Mouse (Mus musculus): ENCODE data around the gene 1700023F06Rik. TPM values are rescaled to one million over a fixed set of nuclear protein-coding genes. Genes with fewer than 3 reads are reported as not detected.

The 1700023F06Rik gene
- 1.6 and 1.9 TPM in 2 replicates for polyA plus RNA-seq (2015; fragmentation: Nextera tagmentation; extraction: Ambion mirVana)

DNA sequence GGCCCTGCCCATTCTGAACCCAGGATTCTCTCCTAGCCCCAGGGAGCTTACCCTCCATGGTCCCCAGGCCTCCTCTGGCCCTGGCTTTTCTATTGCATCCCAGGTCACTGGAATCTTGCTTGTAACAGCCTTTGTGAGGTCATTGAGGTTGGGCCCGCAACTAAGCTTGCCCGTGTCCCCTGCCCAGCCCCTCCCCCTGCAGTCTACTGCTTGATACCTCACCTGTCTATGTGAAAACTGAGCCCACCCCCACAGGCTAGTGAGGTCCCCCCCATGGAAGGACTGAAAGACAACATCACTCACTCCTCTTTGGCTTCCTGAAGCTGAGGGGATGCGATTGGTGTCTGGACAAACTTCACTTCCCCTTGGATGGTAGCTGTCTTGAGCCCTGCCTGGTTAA lies at the start of gene 1700023F06Rik:
Gene 1700023F06Rik (minus strand): TSS at position 101 of the 400 bp plus-strand sequence.
- H3K9ac ChIP-seq, result no peak within 1 kb of the TSS
- no peak within 1 kb of the TSS for H3K4me3 ChIP-seq
- no peak within 1 kb of the TSS for H3K27ac ChIP-seq
- H3K4me1 ChIP-seq, result no peaks in the 10 kb centered on the region
- H3K4me2 ChIP-seq, result no peak within 1 kb of the TSS
- no peaks in the 10 kb centered on the region for H3K36me3 ChIP-seq (replicated peaks)
- no peaks in the 10 kb centered on the region for H3K27me3 ChIP-seq (replicated peaks)
- 82% methylated on average over 3 of the region's 3 CpGs for WGBS
- H3K9me3 ChIP-seq, result no peaks in the 10 kb centered on the region
- no peak for ATAC-seq (replicated peaks)

DNA sequence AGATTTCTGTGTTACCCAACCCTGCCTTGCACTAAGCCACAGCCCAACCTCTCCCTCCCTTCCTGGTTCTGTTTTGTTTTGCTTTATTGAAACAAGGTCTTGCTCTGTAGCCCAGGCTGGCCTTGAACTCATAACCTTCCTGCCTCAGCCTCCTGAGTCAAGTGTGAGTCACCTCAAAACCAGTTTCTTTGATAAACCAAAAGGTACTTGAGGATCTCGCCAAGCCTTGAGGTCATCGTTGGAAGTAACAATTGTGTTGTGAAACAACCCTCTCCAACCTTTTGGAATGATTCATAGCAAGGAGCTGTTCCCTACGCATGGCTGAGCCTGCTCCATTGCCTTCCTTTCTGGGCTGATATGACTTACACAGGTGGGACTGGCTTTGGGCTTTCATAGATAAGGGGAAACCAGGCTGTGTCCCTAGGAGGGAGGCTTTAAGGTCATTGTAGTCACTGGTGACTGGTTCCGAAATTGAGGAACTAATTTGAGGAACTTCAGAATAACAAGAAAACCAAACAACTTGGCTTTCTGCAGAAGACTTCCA lies 49.7 kb upstream of the 1700023F06Rik start:
- no peak overlapping the region for H3K27ac ChIP-seq
- no peak overlapping the region for H3K9ac ChIP-seq
- no peaks in the 10 kb centered on the region for H3K9me3 ChIP-seq
- no peaks in the 10 kb centered on the region for H3K27me3 ChIP-seq (replicated peaks)
- no peaks in the 10 kb centered on the region for H3K36me3 ChIP-seq (replicated peaks)
- H3K4me1 ChIP-seq, result peaks cover 16% of the 10 kb centered on the region
- no peak for ATAC-seq (replicated peaks)
- no peak overlapping the region for H3K4me2 ChIP-seq
- 93% methylated on average over 4 of the region's 4 CpGs for WGBS
- no peak overlapping the region for H3K4me3 ChIP-seq

DNA sequence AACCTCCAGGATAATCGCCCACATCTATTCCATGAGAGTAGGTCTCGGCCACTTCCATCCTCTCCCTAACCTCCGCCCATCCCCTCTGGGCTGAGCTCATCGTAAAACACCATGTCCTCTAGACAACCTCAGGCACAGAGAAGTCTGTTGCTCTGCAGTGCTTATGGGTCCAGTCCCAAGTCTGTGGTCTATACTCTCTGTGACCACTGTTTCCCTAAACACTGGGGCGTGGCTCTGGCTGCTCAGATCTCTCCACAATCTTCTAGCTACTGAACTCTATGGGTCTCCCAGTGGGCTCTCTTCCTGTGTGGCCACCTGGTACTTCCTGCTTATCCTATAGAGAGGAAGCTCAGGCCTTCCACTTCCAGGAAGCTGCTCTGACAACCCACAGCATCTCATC lies 45.2 kb upstream of the 1700023F06Rik start:
- no peak overlapping the region for H3K27ac ChIP-seq
- no peak overlapping the region for H3K4me2 ChIP-seq
- no peaks in the 10 kb centered on the region for H3K27me3 ChIP-seq (replicated peaks)
- H3K4me3 ChIP-seq, result no peak overlapping the region
- H3K9me3 ChIP-seq, result no peaks in the 10 kb centered on the region
- no peak for ATAC-seq (replicated peaks)
- WGBS, result 85% methylated on average over 5 of the region's 5 CpGs
- no peaks in the 10 kb centered on the region for H3K36me3 ChIP-seq (replicated peaks)
- 0 out of 2 replicates have a peak, but pooled peaks cover 2% of the 10 kb centered on the region for H3K4me1 ChIP-seq
- H3K9ac ChIP-seq, result no peak overlapping the region

DNA sequence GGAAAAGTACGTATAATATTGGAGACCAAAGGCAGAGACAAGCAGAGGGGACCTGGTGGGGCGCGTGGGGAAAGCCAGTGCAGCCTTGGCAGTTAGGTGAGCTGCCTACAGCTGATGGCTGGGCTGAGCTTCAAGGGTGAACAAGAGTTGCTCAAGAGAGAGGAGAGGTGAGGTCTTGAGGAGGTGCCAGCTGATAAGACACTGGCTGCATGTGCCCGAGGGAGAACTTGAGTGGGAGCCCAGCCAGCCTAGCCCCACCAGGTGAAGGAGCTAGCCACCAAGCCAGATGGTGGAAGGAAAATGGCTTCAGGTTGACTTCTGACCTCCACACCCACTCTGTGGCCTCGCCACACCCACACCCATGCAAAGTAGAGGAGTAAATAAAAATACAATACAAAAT lies 44.0 kb upstream of the 1700023F06Rik start:
- Histone ChIP-seq H3K27ac (no peak overlapping the region), H3K27me3 (replicated peaks) (no peaks in the 10 kb centered on the region), H3K4me1 (peaks cover 15% of the 10 kb centered on the region), H3K4me3 (no peak overlapping the region), H3K36me3 (replicated peaks) (no peaks in the 10 kb centered on the region), H3K4me2 (no peak overlapping the region), H3K9ac (no peak overlapping the region), H3K9me3 (no peaks in the 10 kb centered on the region)
- ATAC-seq (replicated peaks), result no peak
- WGBS, result 95% methylated on average over 5 of the region's 5 CpGs

DNA sequence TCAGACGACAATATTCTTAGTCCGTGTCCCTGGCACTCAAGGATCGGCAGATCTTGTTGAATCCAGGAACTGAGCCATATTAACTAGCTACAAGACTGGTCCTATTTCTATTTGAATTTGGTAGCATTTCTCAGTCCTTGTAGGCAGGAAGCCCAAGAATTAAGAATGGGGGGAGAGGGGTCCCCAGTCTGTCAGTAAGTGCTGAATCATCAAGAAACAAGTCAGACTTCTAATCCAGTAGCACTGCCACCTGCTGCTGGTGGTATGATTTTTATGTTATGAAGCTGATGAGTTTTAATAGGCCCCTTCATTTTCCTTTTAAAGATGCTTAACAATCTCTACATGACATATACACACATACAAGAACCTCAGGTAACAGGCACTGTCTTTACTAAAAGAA lies 42.0 kb upstream of the 1700023F06Rik start:
- Histone ChIP-seq H3K27me3 (replicated peaks) (no peaks in the 10 kb centered on the region), H3K9me3 (no peaks in the 10 kb centered on the region), H3K36me3 (replicated peaks) (no peaks in the 10 kb centered on the region), H3K9ac (no peak overlapping the region), H3K27ac (no peak overlapping the region), H3K4me3 (no peak overlapping the region), H3K4me2 (no peak overlapping the region), H3K4me1 (peaks cover 28% of the 10 kb centered on the region)
- no peak for ATAC-seq (replicated peaks)
- WGBS, result 90% methylated on average over 3 of the region's 3 CpGs

DNA sequence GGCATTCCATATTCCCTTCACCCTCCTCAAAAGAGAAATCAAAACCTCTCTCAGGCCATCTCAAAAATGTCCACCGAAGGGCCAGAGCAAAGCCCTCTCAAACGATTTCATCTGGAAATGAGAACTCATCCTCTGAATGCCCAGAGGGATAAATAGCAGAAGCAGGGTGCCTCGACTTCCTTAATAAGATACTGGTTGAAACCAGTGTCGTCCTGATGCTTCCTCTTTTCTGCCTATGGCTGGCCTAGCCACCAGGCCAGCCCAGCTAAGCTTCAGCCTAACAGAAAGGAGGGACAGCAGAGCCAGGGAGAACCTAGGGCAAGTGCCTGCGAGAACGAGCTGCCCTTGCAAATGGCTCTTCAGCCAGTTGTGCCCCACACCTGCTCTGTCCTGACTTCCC lies 41.2 kb upstream of the 1700023F06Rik start:
- H3K4me1 ChIP-seq, result peaks cover 28% of the 10 kb centered on the region
- H3K36me3 ChIP-seq (replicated peaks), result no peaks in the 10 kb centered on the region
- no peak overlapping the region for H3K27ac ChIP-seq
- no peak overlapping the region for H3K4me2 ChIP-seq
- no peak overlapping the region for H3K9ac ChIP-seq
- WGBS, result 70% methylated on average over 6 of the region's 6 CpGs
- ATAC-seq (replicated peaks), result no peak
- H3K27me3 ChIP-seq (replicated peaks), result no peaks in the 10 kb centered on the region
- no peaks in the 10 kb centered on the region for H3K9me3 ChIP-seq
- H3K4me3 ChIP-seq, result no peak overlapping the region

DNA sequence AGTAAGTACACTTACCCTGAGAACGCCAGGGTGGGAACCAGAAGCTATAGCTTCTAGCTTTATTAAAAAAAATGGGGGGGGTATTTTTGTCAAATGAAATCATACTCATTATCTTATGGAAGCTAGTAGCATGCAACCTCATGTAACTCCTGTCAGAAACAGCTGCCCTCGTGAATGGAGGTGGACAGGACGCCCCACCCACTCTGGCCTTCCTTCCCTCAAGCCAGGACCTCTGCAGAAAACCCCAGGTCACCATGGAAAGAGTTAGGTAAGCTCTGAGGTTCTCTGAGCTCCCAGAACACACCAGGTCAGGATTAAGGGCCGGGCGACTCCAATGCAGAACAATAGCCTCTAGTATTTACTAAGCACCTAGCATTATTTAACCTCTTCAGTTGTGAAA lies 40.5 kb upstream of the 1700023F06Rik start:
- Histone ChIP-seq H3K4me3 (no peak overlapping the region), H3K4me1 (peaks cover 28% of the 10 kb centered on the region), H3K27ac (no peak overlapping the region), H3K9me3 (no peaks in the 10 kb centered on the region), H3K9ac (no peak overlapping the region), H3K27me3 (replicated peaks) (no peaks in the 10 kb centered on the region), H3K36me3 (replicated peaks) (no peaks in the 10 kb centered on the region), H3K4me2 (no peak overlapping the region)
- WGBS, result 73% methylated on average over 5 of the region's 5 CpGs
- ATAC-seq (replicated peaks), result no peak

DNA sequence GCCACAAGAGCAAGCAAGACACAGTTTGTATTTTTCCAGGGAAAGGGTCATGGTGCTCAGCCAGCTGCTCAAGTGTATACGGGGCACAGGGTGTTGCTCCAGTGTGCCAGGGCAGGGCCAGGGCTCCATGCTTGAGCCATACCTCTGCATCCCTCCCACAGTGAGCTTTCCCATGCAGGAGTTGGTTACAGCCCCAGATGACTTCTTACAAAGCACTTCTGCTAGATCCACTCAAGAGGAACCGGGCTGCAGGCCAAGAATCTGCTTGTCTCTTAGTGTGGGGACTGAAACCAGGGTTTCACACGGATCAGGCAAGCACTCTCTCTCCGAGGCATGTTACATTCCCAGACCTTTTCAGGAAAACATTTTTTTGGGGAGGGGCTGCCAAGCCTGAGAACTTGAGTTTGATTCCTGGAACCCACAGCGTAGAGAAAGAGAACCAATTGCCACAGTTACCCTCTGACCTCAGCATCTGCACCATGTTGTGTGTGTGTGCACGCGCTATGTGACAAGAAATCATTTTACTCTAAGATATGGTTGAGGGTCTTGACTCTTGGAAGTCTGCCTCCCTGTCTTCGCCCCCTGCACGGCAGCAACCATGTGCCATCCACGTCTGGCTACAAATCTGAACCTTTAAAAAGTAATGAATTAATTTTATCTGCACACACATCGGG lies 39.3 kb upstream of the 1700023F06Rik start:
- no peaks in the 10 kb centered on the region for H3K27me3 ChIP-seq (replicated peaks)
- H3K9me3 ChIP-seq, result no peaks in the 10 kb centered on the region
- 64% methylated on average over 11 of the region's 11 CpGs for WGBS
- no peak overlapping the region for H3K9ac ChIP-seq
- peaks cover 28% of the 10 kb centered on the region for H3K4me1 ChIP-seq
- no peaks in the 10 kb centered on the region for H3K36me3 ChIP-seq (replicated peaks)
- H3K4me3 ChIP-seq, result no peak overlapping the region
- ATAC-seq (replicated peaks), result 0 out of 2 replicates have a peak, but pooled peaks have one; percentile 27
- H3K27ac ChIP-seq, result peak overlapping the region; percentile 40; the same call in 1 of the 2 replicates
- no peak overlapping the region for H3K4me2 ChIP-seq

DNA sequence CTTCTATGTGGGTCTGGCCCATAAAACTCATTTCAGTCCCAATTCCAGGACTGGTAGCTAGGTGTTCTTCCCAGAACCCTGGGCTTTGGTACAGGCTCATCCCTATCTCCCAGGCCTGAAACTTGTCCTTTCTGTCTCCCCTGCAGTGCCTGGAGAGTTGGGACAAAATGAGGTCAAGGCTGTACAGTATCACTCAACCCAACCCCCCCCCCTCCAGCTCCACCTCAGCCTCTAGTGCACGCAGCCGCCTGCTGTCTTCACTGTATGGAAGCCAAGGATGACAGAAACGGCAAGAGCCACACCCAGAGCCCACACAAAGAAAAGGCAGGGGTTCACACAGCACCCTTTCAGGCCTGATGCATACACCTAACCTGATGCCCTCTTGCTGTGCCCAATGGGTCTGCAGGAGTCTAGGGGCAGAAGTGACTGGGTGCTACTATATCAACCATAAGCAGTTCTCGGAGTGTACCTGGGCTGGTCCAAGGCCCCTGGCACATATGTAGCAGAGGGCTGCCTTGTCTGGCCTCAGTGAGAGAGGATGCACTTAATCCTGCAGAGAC lies 38.5 kb upstream of the 1700023F06Rik start:
- no peak for ATAC-seq (replicated peaks)
- H3K4me2 ChIP-seq, result no peak overlapping the region
- H3K9ac ChIP-seq, result no peak overlapping the region
- WGBS, result 58% methylated on average over 4 of the region's 4 CpGs
- no peaks in the 10 kb centered on the region for H3K36me3 ChIP-seq (replicated peaks)
- no peaks in the 10 kb centered on the region for H3K9me3 ChIP-seq
- no peaks in the 10 kb centered on the region for H3K27me3 ChIP-seq (replicated peaks)
- H3K27ac ChIP-seq, result no peak overlapping the region
- H3K4me1 ChIP-seq, result peaks cover 28% of the 10 kb centered on the region
- H3K4me3 ChIP-seq, result no peak overlapping the region

DNA sequence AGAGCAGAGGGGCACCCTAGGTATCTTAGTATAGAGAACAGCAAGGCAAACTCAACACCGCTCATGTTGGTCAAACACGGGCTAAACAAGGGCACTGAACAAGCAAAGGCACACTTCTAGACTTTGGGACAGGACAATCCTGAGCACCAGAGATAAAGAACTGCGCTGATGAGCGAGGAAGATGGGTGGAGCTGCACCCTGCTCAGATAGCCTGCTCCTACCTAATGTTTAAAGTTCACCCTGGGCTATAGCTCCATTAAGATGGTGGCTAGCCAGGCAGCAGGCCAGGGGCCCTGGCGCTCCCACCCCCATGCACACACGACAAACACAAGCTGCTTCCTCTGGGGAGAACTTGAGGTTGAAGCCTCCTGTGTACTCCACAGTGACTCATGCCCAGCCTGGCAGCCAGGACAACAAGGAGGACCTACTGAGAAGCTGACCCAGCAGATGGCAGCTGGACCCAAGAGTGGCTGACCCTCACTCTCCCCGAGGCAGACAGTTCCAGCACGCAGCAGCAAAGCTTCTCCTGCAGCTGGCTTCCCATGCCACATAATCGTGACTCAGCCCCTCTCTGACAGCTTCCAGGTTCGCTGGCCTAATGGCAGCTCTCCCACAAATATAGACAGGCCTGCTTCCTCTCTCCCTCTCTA lies 37.8 kb upstream of the 1700023F06Rik start:
- ATAC-seq (replicated peaks), result no peak
- Histone ChIP-seq H3K9me3 (no peaks in the 10 kb centered on the region), H3K9ac (no peak overlapping the region), H3K27ac (no peak overlapping the region), H3K4me1 (peaks cover 31% of the 10 kb centered on the region), H3K27me3 (replicated peaks) (no peaks in the 10 kb centered on the region), H3K4me3 (no peak overlapping the region), H3K4me2 (no peak overlapping the region), H3K36me3 (replicated peaks) (no peaks in the 10 kb centered on the region)
- WGBS, result 74% methylated on average over 10 of the region's 10 CpGs

DNA sequence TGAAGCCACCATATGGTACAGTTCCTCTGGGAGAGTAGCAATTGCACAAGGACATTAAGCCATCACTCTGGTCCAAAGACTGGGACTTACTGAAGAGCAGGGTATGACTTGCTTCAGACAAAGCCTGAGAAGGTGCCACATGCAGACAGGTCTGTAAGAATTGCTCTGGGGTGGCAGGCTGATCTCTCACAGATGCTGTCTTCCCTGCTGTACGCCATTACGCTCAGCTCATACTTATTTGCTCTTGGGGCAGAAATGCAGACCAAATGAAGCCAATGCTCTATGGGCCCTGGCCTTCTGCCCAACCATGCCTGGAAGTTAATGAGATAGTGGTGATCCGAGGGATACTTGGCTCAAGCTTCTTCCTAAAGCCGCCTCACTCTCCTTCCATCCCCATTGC lies 36.5 kb upstream of the 1700023F06Rik start:
- H3K27ac ChIP-seq, result no peak overlapping the region
- WGBS, result 73% methylated on average over 4 of the region's 4 CpGs
- no peak for ATAC-seq (replicated peaks)

DNA sequence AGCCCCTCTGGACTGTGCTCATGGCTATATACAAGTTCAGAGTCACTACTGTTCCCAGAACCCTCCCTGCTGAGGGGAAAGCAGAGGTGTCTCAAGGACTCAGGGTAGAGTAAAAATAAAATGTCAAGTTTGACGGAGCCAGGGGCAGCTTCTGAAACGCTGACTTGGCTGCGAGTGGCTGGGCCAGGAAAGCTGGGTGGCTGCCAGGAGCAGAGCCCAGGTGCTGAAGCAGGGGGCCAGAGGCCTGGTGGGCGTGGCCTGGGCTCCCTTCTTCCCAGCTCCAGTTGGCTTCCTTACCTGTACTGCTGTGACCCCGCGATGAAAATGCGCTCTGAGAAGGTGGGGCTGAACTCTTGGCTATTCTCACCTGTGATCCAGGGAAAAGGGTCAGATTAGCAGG lies 32.4 kb upstream of the 1700023F06Rik start:
- Histone ChIP-seq H3K36me3 (replicated peaks) (peaks cover 3% of the 10 kb centered on the region; the same call in 1 of the 2 replicates), H3K27me3 (replicated peaks) (no peaks in the 10 kb centered on the region), H3K4me3 (no peak overlapping the region), H3K4me2 (no peak overlapping the region), H3K9ac (no peak overlapping the region), H3K4me1 (0 out of 2 replicates have a peak, but pooled peaks cover 3% of the 10 kb centered on the region), H3K9me3 (no peaks in the 10 kb centered on the region), H3K27ac (no peak overlapping the region)
- ATAC-seq (replicated peaks), result no peak
- WGBS, result 58% methylated on average over 7 of the region's 7 CpGs

More for the DNA sequence above, 36.5 kb upstream of the 1700023F06Rik start:
- H3K4me2 ChIP-seq, result no peak overlapping the region
- no peaks in the 10 kb centered on the region for H3K27me3 ChIP-seq (replicated peaks)
- H3K9me3 ChIP-seq, result no peaks in the 10 kb centered on the region
- no peaks in the 10 kb centered on the region for H3K36me3 ChIP-seq (replicated peaks)
- no peak overlapping the region for H3K4me3 ChIP-seq
- H3K9ac ChIP-seq, result no peak overlapping the region
- H3K4me1 ChIP-seq, result peaks cover 31% of the 10 kb centered on the region

All from midbrain, embryonic 15.5 days (tissue).